Mouse (Mus musculus) neural tube, embryonic 14.5 days (tissue): ENCODE data around the gene Cadm4. TPM values are rescaled to one million over a fixed set of nuclear protein-coding genes. Genes with fewer than 3 reads are reported as not detected.
"Not testable (repeated sequence)": the region's sequence is repeated elsewhere in the genome, so short reads cannot be mapped to it uniquely, and the experiment has no call there.

ENCODE experiments used
- ATAC-seq: fragments of 200-750 bp; cut with Nextera tagmentation; 2 replicates; pipeline ENCODE4 v1.8.0; 2017; ENCODE audit warnings: low read depth, mild to moderate bottlenecking, moderate TSS enrichment, moderate library complexity
- H3K27ac ChIP-seq: fragments of 300-500 bp; sonication (generic); 2 replicates; pipeline ENCODE4 v1.5.1; 2014; ENCODE audit warnings: low read depth, mild to moderate bottlenecking, control low read depth, low read length, moderate library complexity, mixed read lengths
- H3K27me3 ChIP-seq: fragments of 300-500 bp; sonication (generic); 2 replicates; pipeline ENCODE4 v1.6.1; 2014; ENCODE audit warnings: low read length; ENCODE audit not compliant: control insufficient read depth, insufficient read depth
- H3K36me3 ChIP-seq: fragments of 300-500 bp; sonication (generic); 2 replicates; pipeline ENCODE4 v1.6.1; 2014; ENCODE audit warnings: low read length, mixed read lengths; ENCODE audit not compliant: control insufficient read depth, insufficient read depth
- H3K4me1 ChIP-seq: fragments of 300-500 bp; sonication (generic); 2 replicates; pipeline ENCODE4 v1.6.1; 2014; ENCODE audit warnings: low read length; ENCODE audit not compliant: control insufficient read depth, insufficient read depth
- H3K4me2 ChIP-seq: fragments of 300-500 bp; sonication (generic); 2 replicates; pipeline ENCODE4 v1.6.1; 2014; ENCODE audit warnings: mild to moderate bottlenecking, low read depth, low read length, control low read depth
- H3K4me3 ChIP-seq: fragments of 300-500 bp; sonication (generic); 2 replicates; pipeline ENCODE4 v1.5.1; 2014; ENCODE audit warnings: low read depth, low read length, control low read depth, mixed read lengths
- H3K9ac ChIP-seq: fragments of 300-500 bp; sonication (generic); replicated peaks from 2 replicates; pipeline ENCODE4 v1.6.1; 2014; ENCODE audit warnings: low read depth, mild to moderate bottlenecking, control low read depth, low read length, mixed read lengths
- H3K9me3 ChIP-seq: fragments of 300-500 bp; sonication (generic); 2 replicates; pipeline ENCODE4 v1.6.1; 2016; ENCODE audit warnings: low read length; ENCODE audit not compliant: control insufficient read depth
- WGBS: fragments of 180-500 bp; shearing (Covaris S2); extraction: QIAGEN DNeasy Blood & Tissue Kit; methylation state at CpG from one replicate; pipeline ENCODE4 v1.1.7; 2014; 5-methylcytosine and 5-hydroxymethylcytosine counted together
- polyA plus RNA-seq: library from polyadenylated mRNA; unstranded; fragments of >200 nt; fragmentation: Nextera tagmentation; extraction: Ambion mirVana; gene quantifications from 2 replicates; pipeline ENCODE4 v1.2.1, GENCODE M21; 2014

The Cadm4 gene
- polyA plus RNA-seq, 1 experiment from 2014 or later, result 22.6 TPM

DNA sequence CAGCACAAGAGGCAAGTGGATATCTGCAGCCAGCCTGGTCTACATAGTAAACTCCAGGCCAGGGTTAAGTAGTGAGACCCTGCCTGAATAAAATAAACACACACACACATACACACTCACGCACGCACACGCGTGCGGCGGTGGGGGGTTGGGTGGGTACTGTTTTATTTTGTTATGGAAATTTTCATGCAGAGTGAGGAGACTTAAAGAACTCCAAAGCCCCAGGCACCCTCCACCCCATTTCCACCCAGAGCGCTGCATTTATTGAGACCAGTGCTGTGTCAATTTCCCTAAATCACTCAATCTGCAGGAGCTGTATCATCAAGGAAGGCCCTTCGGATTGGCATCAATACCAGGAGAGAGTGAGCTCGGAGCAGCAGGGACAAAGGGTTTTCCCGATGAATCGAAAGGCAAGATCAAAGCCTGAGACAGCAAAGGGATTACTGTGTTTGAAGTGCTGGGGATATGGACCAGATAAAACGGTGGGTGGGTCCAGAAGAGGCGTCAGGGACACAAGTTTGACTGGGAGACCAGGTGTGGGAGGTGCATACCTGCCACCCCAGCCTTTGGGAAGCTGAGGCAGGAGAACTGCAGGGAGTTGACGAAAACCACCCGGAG, 23.7 kb downstream of the Cadm4 start:
- peak overlapping the region; percentile 72 for H3K4me3 ChIP-seq
- peak overlapping the region; percentile 66 for H3K4me2 ChIP-seq
- H3K9me3 ChIP-seq, result no peaks in the 10 kb centered on the region
- H3K4me1 ChIP-seq, result peaks cover 25% of the 10 kb centered on the region
- H3K36me3 ChIP-seq, result peaks cover 17% of the 10 kb centered on the region
- 0 out of 2 replicates have a peak overlapping the region, but pooled peaks have one; percentile 89 for H3K9ac ChIP-seq
- 9% methylated on average over 15 of the region's 15 CpGs for WGBS
- H3K27ac ChIP-seq, result peak overlapping the region; percentile 99
- ATAC-seq, result no peak
- no peaks in the 10 kb centered on the region for H3K27me3 ChIP-seq

DNA sequence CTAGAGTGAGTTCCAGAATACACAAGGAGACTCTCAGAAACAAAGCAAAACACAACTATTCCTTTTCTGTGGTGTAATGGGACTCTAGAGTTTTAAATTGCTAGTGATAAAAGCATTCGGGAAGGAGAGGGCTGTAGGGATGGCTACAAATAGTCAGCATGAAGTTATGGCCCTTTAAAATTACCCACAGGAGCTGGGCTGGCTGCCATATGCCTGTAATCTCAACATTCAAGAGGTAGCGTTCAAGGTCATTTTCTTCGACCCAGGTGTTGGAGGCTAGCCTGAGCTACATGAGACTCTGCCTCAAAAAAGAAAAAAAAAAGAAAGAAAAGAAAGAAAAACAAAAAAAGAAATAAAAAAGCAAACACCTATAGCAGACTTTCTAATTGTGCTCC, 24.2 kb downstream of the Cadm4 start:
- peak overlapping the region; percentile 89 for H3K9ac ChIP-seq
- H3K4me2 ChIP-seq, result peak overlapping the region; percentile 66
- peak overlapping the region; percentile 72 for H3K4me3 ChIP-seq
- H3K9me3 ChIP-seq, result no peaks in the 10 kb centered on the region
- H3K27me3 ChIP-seq, result no peaks in the 10 kb centered on the region
- peak overlapping the region; percentile 99 for H3K27ac ChIP-seq
- peaks cover 15% of the 10 kb centered on the region; the same call in 1 of the 2 replicates for H3K36me3 ChIP-seq
- no peak for ATAC-seq
- H3K4me1 ChIP-seq, result peaks cover 25% of the 10 kb centered on the region
- WGBS, result 3% methylated on average over 3 of the region's 3 CpGs

DNA sequence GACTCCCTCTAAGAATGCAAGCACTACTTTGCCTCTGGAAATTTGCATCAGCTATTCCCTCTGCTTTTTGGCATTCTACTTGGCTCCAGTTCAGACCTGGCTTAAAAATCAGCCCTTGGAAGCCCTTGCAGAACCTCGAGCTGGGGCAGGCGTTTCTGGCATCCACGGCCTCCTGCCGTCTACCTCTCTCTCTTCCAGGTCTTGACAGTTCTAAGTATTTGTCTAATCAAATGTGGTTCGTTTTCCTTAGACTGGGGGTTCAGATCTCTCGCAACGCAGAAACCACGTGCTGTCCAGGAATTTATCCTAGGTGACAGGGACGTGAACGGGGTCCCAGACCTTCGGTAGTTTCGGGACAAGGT, 24.6 kb downstream of the Cadm4 start:
- H3K27me3 ChIP-seq, result no peaks in the 10 kb centered on the region
- peaks cover 13% of the 10 kb centered on the region; the same call in 1 of the 2 replicates for H3K36me3 ChIP-seq
- H3K9ac ChIP-seq, result peak overlapping the region; percentile 89
- H3K4me1 ChIP-seq, result peaks cover 25% of the 10 kb centered on the region
- 0 out of 2 replicates have a peak, but pooled peaks have one; percentile 6 for ATAC-seq
- peak overlapping the region; percentile 99 for H3K27ac ChIP-seq
- WGBS, result under 1% methylated on average over 12 of the region's 12 CpGs
- peak overlapping the region; percentile 66 for H3K4me2 ChIP-seq
- H3K9me3 ChIP-seq, result no peaks in the 10 kb centered on the region
- H3K4me3 ChIP-seq, result peak overlapping the region; percentile 72

DNA sequence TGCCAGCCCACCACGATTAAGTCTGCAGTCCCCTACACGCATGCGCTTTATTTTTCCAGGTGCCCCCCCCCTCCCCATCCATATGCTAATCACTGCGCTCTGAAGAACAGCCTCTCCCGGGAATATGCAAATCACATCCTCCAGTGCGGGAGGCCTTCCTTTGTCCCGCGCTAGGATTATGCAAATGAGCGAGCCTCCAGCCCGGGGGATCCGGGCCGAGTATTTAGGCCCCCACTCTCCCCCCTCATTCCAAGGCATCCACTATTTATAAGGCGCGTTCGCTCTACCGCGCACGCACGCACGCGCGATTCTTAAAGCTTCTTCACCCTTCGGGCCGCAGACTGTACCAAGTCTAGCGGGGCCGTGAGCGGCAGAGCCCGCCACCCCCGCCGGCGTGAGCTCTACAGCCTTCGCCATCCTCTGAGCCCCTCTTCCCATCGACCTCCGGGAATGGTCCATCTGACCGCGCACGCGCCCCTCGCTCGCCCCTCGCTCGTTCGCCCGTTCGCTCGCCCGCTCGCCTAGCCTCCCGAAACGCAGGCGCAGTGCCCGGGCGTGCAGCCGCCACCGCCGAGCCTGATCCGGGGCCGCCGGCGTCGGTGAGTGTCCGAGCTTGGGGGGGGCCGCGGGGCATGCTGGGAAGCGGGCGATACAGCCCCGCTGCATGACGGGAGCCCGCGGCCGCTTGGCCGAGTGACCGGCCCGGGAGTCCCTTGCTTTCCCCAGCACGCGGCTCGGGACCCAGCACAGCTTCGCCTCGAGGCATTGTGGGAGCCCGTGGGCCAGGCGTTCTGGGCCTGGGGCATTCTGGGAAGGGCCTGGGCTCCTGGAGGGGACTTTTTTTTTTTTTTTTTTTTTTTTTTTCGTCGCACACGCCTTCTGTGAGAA, 25.3 kb downstream of the Cadm4 start, which contains the start of gene Zfp428:
TSS of gene Zfp428 (plus strand) at position 169 of the 888 bp plus-strand sequence.
- Histone ChIP-seq H3K9me3 (no peaks in the 10 kb centered on the region), H3K36me3 (peaks cover 7% of the 10 kb centered on the region; the same call in 1 of the 2 replicates), H3K4me1 (peaks cover 25% of the 10 kb centered on the region), H3K27ac (peak within 1 kb of the TSS; percentile 99), H3K4me3 (peak within 1 kb of the TSS; percentile 72), H3K4me2 (peak within 1 kb of the TSS; percentile 66), H3K9ac (peak within 1 kb of the TSS; percentile 89), H3K27me3 (no peaks in the 10 kb centered on the region)
- ATAC-seq, result peak; percentile 92
- WGBS, result under 1% methylated on average over 83 of the region's 84 CpGs

DNA sequence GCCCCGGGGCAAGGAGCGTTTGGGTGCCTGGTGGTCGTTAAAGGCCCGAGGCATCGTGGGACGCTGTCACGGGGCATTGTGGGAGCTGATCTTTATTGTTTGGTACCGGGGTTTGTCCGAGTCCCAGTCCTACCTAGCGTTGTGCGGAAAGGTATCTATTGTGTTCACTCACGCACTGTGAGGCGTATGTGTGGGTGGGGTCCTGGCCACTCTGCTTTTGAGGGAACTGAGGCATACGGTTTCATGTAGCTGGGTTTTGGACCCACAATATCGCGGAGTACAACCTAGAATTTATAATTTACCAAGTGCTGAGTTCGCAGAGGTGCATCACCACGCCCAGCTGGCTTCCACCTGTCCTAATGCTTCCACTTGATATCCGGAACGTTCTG, 25.9 kb downstream of the Cadm4 start:
- Histone ChIP-seq H3K9me3 (no peaks in the 10 kb centered on the region), H3K9ac (peak overlapping the region; percentile 89), H3K4me1 (peaks cover 25% of the 10 kb centered on the region), H3K36me3 (0 out of 2 replicates have a peak, but pooled peaks cover 5% of the 10 kb centered on the region), H3K4me2 (peak overlapping the region; percentile 66), H3K27ac (peak overlapping the region; percentile 99), H3K27me3 (no peaks in the 10 kb centered on the region), H3K4me3 (peak overlapping the region; percentile 72)
- peak; percentile 25 for ATAC-seq
- 2% methylated on average over 20 of the region's 20 CpGs for WGBS

DNA sequence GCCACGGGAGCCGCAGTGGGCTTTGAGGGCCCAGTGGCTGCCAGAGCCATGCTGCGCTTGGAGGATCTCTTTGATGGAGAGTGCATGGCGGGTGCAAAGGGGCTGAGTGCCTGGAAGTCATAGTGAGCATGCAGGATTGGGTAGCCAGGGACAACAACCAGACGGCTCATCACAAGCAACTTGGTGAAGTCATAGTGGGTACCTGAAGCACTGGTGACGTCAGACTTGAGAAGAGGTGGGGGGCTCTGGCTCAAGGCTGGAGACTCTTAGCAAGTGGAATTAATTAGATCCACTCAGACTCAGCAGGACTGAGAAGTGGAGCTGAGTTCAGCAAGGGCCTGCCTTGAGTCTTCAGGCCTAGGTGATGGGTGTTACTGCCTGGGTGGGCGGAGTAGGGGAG, 30.5 kb downstream of the Cadm4 start, which contains the start of gene AC161166.1:
TSS of gene AC161166.1 (minus strand) at position 101 of the 400 bp plus-strand sequence.
- H3K4me1 ChIP-seq, result peaks cover 6% of the 10 kb centered on the region; the same call in 1 of the 2 replicates
- H3K4me3 ChIP-seq, result no peak within 1 kb of the TSS
- no peaks in the 10 kb centered on the region for H3K9me3 ChIP-seq
- 97% methylated on average over 7 of the region's 7 CpGs for WGBS
- H3K27ac ChIP-seq, result no peak within 1 kb of the TSS
- no peak within 1 kb of the TSS for H3K9ac ChIP-seq
- H3K36me3 ChIP-seq, result peaks cover 37% of the 10 kb centered on the region
- no peaks in the 10 kb centered on the region for H3K27me3 ChIP-seq
- ATAC-seq, result no peak
- H3K4me2 ChIP-seq, result no peak within 1 kb of the TSS

DNA sequence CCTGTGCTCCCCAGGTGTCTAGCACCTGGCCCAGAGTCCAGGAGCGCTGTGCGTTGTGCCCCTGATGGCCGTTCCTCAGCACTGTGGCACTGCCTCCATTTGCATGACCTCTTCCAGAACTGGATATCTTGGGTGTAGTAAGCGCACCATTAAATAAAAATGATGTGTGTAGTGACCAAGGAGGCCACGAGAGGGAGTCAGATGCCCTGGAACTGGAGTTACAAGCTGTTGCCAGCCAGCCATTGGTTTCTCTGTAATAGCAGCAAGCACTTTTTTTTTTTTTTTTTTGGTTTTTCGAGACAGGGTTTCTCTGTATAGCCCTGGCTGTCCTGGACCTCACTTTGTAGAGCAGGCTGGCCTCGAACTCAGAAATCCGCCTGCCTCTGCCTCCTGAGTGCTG, 34.5 kb downstream of the Cadm4 start:
- not testable (repeated sequence) for H3K4me3 ChIP-seq, H3K9me3 ChIP-seq, H3K4me1 ChIP-seq, H3K27ac ChIP-seq, H3K27me3 ChIP-seq, H3K9ac ChIP-seq, H3K4me2 ChIP-seq
- 68% methylated on average over 8 of the region's 8 CpGs for WGBS
- peaks cover 32% of the 10 kb centered on the region for H3K36me3 ChIP-seq
- ATAC-seq, result peak; percentile 29; the same call in 1 of the 2 replicates

DNA sequence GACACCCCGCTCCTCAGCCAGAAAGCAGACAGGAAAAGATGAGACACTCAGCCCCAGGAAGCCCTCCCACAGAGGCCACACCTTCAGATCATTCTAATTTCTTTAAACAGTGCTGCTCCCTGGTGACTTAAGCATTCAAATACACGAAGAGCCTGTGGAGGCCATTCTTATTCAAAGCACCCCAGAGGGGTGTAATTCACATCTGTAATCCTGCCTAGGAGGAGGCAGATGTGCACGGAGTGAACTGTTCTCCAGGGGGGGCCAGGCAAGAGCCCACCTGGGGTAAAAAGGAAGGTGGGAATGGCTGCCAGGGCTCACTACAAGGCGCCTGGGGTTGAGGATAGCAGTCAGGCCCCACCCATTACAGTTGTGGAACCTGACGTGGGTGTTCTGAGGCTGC, 35.3 kb downstream of the Cadm4 start:
- no peak overlapping the region for H3K27ac ChIP-seq
- 32% methylated on average over 5 of the region's 5 CpGs for WGBS
- no peak overlapping the region for H3K4me2 ChIP-seq
- no peak for ATAC-seq
- H3K4me3 ChIP-seq, result no peak overlapping the region
- H3K9ac ChIP-seq, result no peak overlapping the region
- H3K36me3 ChIP-seq, result peaks cover 32% of the 10 kb centered on the region
- no peaks in the 10 kb centered on the region for H3K4me1 ChIP-seq
- H3K27me3 ChIP-seq, result no peaks in the 10 kb centered on the region
- H3K9me3 ChIP-seq, result no peaks in the 10 kb centered on the region

DNA sequence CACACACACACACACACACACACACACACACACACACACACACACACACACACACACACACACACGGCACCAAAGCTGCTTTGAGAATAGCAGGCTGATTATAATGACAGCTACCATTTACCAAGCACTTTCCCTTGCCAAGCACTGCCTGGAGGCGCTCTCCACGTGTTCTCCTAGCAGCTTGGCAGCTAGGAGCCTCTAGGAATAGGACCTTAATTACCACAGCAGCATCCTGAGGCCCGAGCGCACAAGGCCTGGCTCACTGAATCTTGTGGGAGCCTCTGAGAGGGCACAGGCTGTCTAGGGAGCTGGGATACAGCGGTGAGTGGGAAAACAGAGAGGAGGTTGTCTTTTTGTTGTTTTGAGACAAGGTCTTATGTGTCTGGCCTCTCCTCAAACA, 35.8 kb downstream of the Cadm4 start:
- H3K4me3 ChIP-seq, result no peak overlapping the region
- no peak overlapping the region for H3K9ac ChIP-seq
- no peaks in the 10 kb centered on the region for H3K27me3 ChIP-seq
- ATAC-seq, result no peak
- peak overlapping the region; percentile 28; the same call in 1 of the 2 replicates for H3K27ac ChIP-seq
- peaks cover 32% of the 10 kb centered on the region for H3K36me3 ChIP-seq
- H3K4me2 ChIP-seq, result no peak overlapping the region
- no peaks in the 10 kb centered on the region for H3K9me3 ChIP-seq
- 47% methylated on average over 6 of the region's 6 CpGs for WGBS
- no peaks in the 10 kb centered on the region for H3K4me1 ChIP-seq
